ENCODE assay signal across 8 mouse cellular contexts in genomic region chr7:130533316-130534260, GRCm38 (mm10). TPM values are rescaled to one million over a fixed set of nuclear protein-coding genes. Genes with fewer than 3 reads are reported as not detected.
DNase-seq lines count a peak whose midpoint lies in the region; ATAC-seq and TF ChIP-seq lines count a peak whose summit lies in the region.

No protein-coding gene starts in this region.

- DNase-seq in ES-E14 (ENCODE audit: low read depth, low spot score), result peak; percentile 77
- DNase-seq in cerebellum, adult 18-20 months, result peak; percentile 92 to 93
- DNase-seq in forelimb bud, embryonic 11.5 days (ENCODE audit: low read depth, low spot score), result peak; percentile 86
- peak; percentile 97 for DNase-seq in heart, postnatal 4 days
- DNase-seq in layer of hippocampus, adult 2 months (ENCODE audit: low spot score in 2 of 2), result peak; percentile 88 to 97
- DNase-seq in lung, embryonic 14.5 days, result peak; percentile 93
- peak; percentile 36 to 56 for DNase-seq in thymus, adult 18-20 months

- peaks cover 25% of the 10 kb centered on the region for H3K36me3 ChIP-seq in ES-E14 (ENCODE audit: control insufficient read depth, insufficient read depth, low read length, poor library complexity, severe bottlenecking)
- peaks cover 68% of the 10 kb centered on the region for H3K36me3 ChIP-seq in lung, embryonic 14.5 days (ENCODE audit: insufficient read depth)

- H3K4me3 ChIP-seq in ES-E14 (ENCODE audit: insufficient read depth in 1 of 2, low read depth in 1 of 2, low read length in 2 of 2, poor library complexity in 1 of 2, severe bottlenecking in 1 of 2), result peak overlapping the region in 1 of 2 experiments; percentile 11; a peak in 2 of 4 replicates
- H3K4me3 ChIP-seq in layer of hippocampus, adult 2 months, result no peak overlapping the region
- H3K4me3 ChIP-seq in lung, embryonic 14.5 days (ENCODE audit: low read depth, low read length), result no peak overlapping the region
- no peak overlapping the region for H3K4me3 ChIP-seq in olfactory bulb, adult 2 months (ENCODE audit: insufficient read depth, low read depth, low read length)

- in situ Hi-C loops in ES-E14 (cut with MboI; ENCODE audit: low sequenced_read_pairs in 2 of 2, unreplicated experiment in 2 of 2), result no loop called here

- WGBS in lung, embryonic 14.5 days, result 47% methylated on average over 24 of the region's 25 CpGs
- 35% methylated on average over 24 of the region's 25 CpGs for whole genome bisulfite sequencing in olfactory bulb, adult 2 months

- ATAC-seq in lung, embryonic 14.5 days (ENCODE audit: insufficient read depth), result peak; percentile 84

- peaks cover 0 to 3% of the 10 kb centered on the region in 2 experiments; a peak in 1 of 4 replicates for H3K4me1 ChIP-seq in ES-E14 (ENCODE audit: control insufficient read depth in 2 of 2, insufficient read depth in 2 of 2, low read length in 2 of 2, poor library complexity in 1 of 2)
- no peaks in the 10 kb centered on the region for H3K4me1 ChIP-seq in lung, embryonic 14.5 days (ENCODE audit: insufficient read depth)
- peaks cover 3% of the 10 kb centered on the region; the same call in 1 of the 2 replicates for H3K4me1 ChIP-seq in olfactory bulb, adult 2 months (ENCODE audit: control insufficient read depth, insufficient read depth, low read length)

- no peak overlapping the region for H3K4me2 ChIP-seq in lung, embryonic 14.5 days

- peak overlapping the region; percentile 28; the same call in 1 of the 2 replicates for H3K9ac ChIP-seq in ES-E14 (ENCODE audit: insufficient read depth, low read depth, low read length, poor library complexity, severe bottlenecking)
- H3K9ac ChIP-seq in lung, embryonic 14.5 days, result no peak overlapping the region

- no peaks in the 10 kb centered on the region for H3K9me3 ChIP-seq in ES-E14 (ENCODE audit: control insufficient read depth, insufficient read depth, low read depth, low read length)
- no peaks in the 10 kb centered on the region for H3K9me3 ChIP-seq in lung, embryonic 14.5 days (ENCODE audit: low read depth, low read length)

- peak overlapping the region; percentile 40 for H3K27ac ChIP-seq in ES-E14 (ENCODE audit: insufficient read depth, low read depth, low read length, poor library complexity, severe bottlenecking)
- peak overlapping the region; percentile 29 for H3K27ac ChIP-seq in layer of hippocampus, adult 2 months
- H3K27ac ChIP-seq in lung, embryonic 14.5 days (ENCODE audit: low read depth), result no peak overlapping the region
- H3K27ac ChIP-seq in olfactory bulb, adult 2 months (ENCODE audit: insufficient read depth, low read depth, low read length), result no peak overlapping the region

- TF ChIP-seq CTCF in layer of hippocampus, adult 2 months (conservative IDR thresholded peaks at IDR 0.05), result peak; percentile 82
- peak; percentile 94 for TF ChIP-seq CTCF in lung, embryonic 14.5 days (IDR thresholded peaks at IDR 0.05; ENCODE audit: low read depth)
- peak; percentile 74 for TF ChIP-seq CTCF in olfactory bulb, adult 2 months (IDR thresholded peaks at IDR 0.05; ENCODE audit: insufficient read depth, low read depth, low read length)

- no peak for TF ChIP-seq POLR2A in olfactory bulb, adult 2 months (IDR thresholded peaks at IDR 0.05; ENCODE audit: insufficient read depth, low read depth, low read length)

- H3K27me3 ChIP-seq in lung, embryonic 14.5 days (ENCODE audit: insufficient read depth, low read length), result no peaks in the 10 kb centered on the region

TF ChIP-seq in ES-E14, 5 proteins besides CTCF, POLR2A, EP300 and RAD21:
- no peak for TF ChIP-seq HCFC1 (IDR thresholded peaks at IDR 0.05; ENCODE audit: borderline replicate concordance, insufficient read depth, low read length)

RNA-seq across cellular contexts. Expression of gene Ate1, which starts 13.4 kb away (rescaled TPM):
- 22.8 and 25.7 TPM in 2 replicates for total RNA-seq in ES-E14 (2012; rRNA removed)
- 10 to 100 TPM; 41.5 to 42.2 TPM for total RNA-seq in heart, postnatal 4 days (2021)
- total RNA-seq in layer of hippocampus, adult 2 months (2021), result 10 to 100 TPM; 71.0 to 72.3 TPM
- 70.6 and 72.9 TPM in 2 replicates for polyA plus RNA-seq in lung, embryonic 14.5 days (2014; fragmentation: Nextera tagmentation; extraction: Ambion mirVana)
- polyA plus RNA-seq in olfactory bulb, adult 2 months (2012; ENCODE audit: insufficient read depth, insufficient read length, low replicate concordance, missing spikeins), result not detected in 2 replicates

RNA-seq across cellular contexts. Expression of gene Nsmce4a, which starts 39.3 kb away (rescaled TPM):
- total RNA-seq in ES-E14 (2012; rRNA removed), result 72.0 and 90.9 TPM in 2 replicates
- 10 to 100 TPM; 70.1 to 76.5 TPM for total RNA-seq in heart, postnatal 4 days (2021)
- total RNA-seq in layer of hippocampus, adult 2 months (2021), result 10 to 100 TPM; 41.8 to 42.2 TPM
- 185 and 192 TPM in 2 replicates for polyA plus RNA-seq in lung, embryonic 14.5 days (2014; fragmentation: Nextera tagmentation; extraction: Ambion mirVana)
- polyA plus RNA-seq in olfactory bulb, adult 2 months (2012; ENCODE audit: insufficient read depth, insufficient read length, low replicate concordance, missing spikeins), result 530 TPM in 1 of 2 replicates, not detected in the other

RNA-seq across cellular contexts. Expression of gene Tacc2, which starts 43.6 kb away (rescaled TPM):
- total RNA-seq in ES-E14 (2012; rRNA removed), result 23.2 and 29.1 TPM in 2 replicates
- total RNA-seq in heart, postnatal 4 days (2021), result 100 to 1,000 TPM; 140 to 147 TPM
- 10 to 100 TPM; 79.5 to 82.0 TPM for total RNA-seq in layer of hippocampus, adult 2 months (2021)
- 32.6 and 33.8 TPM in 2 replicates for polyA plus RNA-seq in lung, embryonic 14.5 days (2014; fragmentation: Nextera tagmentation; extraction: Ambion mirVana)
- polyA plus RNA-seq in olfactory bulb, adult 2 months (2012; ENCODE audit: insufficient read depth, insufficient read length, low replicate concordance, missing spikeins), result not detected in 2 replicates

Comparison
In these comparisons a context has a peak if more than half of its experiments do, and no peak if none do; other contexts are left out.
1. DNase-seq: peak in every context shown above with its lines; median percentile 97 in heart, postnatal 4 days; 93 in lung, embryonic 14.5 days; 92 in cerebellum, adult 18-20 months; 92 in layer of hippocampus, adult 2 months; 86 in forelimb bud, embryonic 11.5 days; 77 in ES-E14; 46 in thymus, adult 18-20 months.
2. H3K27ac ChIP-seq: peak in ES-E14 (single experiment) and layer of hippocampus, adult 2 months (single experiment); none in lung, embryonic 14.5 days (single experiment) and olfactory bulb, adult 2 months (single experiment).
3. Peak in every context shown above with its lines, with median percentiles within 50 percentile points of each other: CTCF ChIP-seq.